Mouse (Mus musculus): ENCODE data around the gene Gm10718. TPM values are rescaled to one million over a fixed set of nuclear protein-coding genes. Genes with fewer than 3 reads are reported as not detected.
A peak's percentile ranks its signal among the peaks of the same experiment; 100 is the strongest.
"Not testable (repeated sequence)": the region's sequence is repeated elsewhere in the genome, so short reads cannot be mapped to it uniquely, and the experiment has no call there.

Gm10718 gene
- polyA plus RNA-seq, 1 experiment from 2014 or later: not detected

DNA sequence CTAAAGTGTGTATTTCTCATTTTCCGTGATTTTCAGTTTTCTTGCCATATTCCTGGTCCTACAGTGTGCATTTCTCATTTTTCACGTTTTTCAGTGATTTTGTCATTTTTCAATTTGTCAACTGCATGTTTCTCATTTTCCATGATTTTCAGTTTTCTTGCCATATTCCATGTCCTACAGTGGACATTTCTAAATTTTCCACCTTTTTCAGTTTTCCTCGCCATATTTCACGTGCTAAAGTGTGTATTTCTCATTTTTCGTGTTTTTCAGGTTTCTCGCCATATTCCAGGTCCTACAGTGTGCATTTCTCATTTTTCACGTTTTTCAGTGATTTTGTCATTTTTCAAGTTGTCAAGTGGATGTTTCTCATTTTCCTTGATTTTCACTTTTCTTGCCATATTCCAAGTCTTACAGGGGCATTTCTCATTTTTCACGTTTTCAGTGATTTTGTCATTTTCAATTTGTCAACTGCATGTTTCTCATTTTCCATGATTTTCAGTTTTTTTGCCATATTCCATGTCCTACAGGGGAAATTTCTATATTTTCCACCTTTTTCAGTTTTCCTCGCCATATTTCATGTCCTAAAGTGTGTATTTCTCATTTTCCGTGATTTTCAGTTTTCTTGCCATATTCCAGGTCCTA is 7.5 kb downstream of the Gm10718 start:
- H3K9me3 ChIP-seq; H3K27me3 ChIP-seq (ENCODE audit: poor library complexity, severe bottlenecking); H3K27ac ChIP-seq; H3K4me1 ChIP-seq; H3K36me3 ChIP-seq (replicated peaks); H3K4me3 ChIP-seq: not testable (repeated sequence)
- 66% methylated on average over 2 of the region's 10 CpGs for whole genome bisulfite sequencing
- peak; percentile 100 for DNase-seq (ENCODE audit: extremely low spot score, low spot score)

DNA sequence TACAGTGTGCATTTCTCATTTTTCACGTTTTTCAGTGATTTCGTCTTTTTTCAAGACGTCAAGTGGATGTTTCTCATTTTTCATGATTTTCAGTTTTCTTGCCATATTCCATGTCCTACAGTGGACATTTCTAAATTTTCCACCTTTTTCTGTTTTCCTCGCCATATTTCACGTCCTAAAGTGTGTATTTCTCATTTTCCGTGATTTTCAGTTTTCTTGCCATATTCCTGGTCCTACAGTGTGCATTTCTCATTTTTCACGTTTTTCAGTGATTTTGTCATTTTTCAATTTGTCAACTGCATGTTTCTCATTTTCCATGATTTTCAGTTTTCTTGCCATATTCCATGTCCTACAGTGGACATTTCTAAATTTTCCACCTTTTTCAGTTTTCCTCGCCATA is 11.0 kb downstream of the Gm10718 start, which contains the start of gene Gm17535:
TSS of gene Gm17535 (plus strand) at position 301 of the 400 bp plus-strand sequence.
- H3K4me3 ChIP-seq, H3K9me3 ChIP-seq: not testable (repeated sequence)
- WGBS: 47% methylated on average over 1 of the region's 8 CpGs

DNA sequence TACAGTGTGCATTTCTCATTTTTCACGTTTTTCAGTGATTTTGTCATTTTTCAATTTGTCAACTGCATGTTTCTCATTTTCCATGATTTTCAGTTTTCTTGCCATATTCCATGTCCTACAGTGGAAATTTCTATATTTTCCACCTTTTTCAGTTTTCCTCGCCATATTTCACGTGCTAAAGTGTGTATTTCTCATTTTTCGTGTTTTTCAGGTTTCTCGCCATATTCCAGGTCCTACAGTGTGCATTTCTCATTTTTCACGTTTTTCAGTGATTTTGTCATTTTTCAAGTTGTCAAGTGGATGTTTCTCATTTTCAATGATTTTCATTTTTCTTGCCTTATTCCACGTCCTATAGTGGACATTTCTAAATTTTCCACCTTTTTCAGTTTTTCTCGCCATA is 13.2 kb downstream of the Gm10718 start, which contains the start of gene Gm10715:
TSS of gene Gm10715 (plus strand) at position 301 of the 400 bp plus-strand sequence.
- H3K27ac ChIP-seq; H3K4me3 ChIP-seq; H3K4me1 ChIP-seq; H3K36me3 ChIP-seq (replicated peaks); DNase-seq (ENCODE audit: extremely low spot score, low spot score); H3K27me3 ChIP-seq (ENCODE audit: poor library complexity, severe bottlenecking): not testable (repeated sequence)
- peaks cover 13% of the 10 kb centered on the region; the same call in 1 of the 2 replicates for H3K9me3 ChIP-seq
- 74% methylated on average over 8 of the region's 8 CpGs for WGBS

More for the DNA sequence above, 11.0 kb downstream of the Gm10718 start, which contains the start of gene Gm17535:
- H3K36me3 ChIP-seq (replicated peaks); H3K27ac ChIP-seq; H3K27me3 ChIP-seq (ENCODE audit: poor library complexity, severe bottlenecking); H3K4me1 ChIP-seq; DNase-seq (ENCODE audit: extremely low spot score, low spot score): not testable (repeated sequence)

DNA sequence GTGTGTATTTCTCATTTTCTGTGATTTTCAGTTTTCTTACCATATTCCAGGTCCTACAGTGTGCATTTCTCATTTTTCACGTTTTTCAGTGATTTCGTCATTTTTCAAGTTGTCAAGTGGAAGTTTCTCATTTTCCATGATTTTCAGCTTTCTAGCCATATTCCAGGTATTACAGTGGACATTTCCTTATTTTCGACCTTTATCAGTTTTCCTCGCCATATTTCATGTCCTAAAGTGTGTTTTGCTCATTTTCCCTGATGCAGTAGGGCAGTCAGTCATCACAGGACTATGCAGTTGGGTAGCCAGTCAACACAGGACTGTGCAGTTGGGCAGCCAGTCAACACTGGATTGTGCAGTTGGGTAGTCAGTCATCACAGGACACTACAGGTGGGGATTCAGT is 14.8 kb downstream of the Gm10718 start:
- H3K27me3 ChIP-seq (ENCODE audit: poor library complexity, severe bottlenecking); H3K27ac ChIP-seq; H3K4me3 ChIP-seq; H3K36me3 ChIP-seq (replicated peaks); H3K4me1 ChIP-seq: not testable (repeated sequence)
- H3K9me3 ChIP-seq: peaks cover 24% of the 10 kb centered on the region
- WGBS: 64% methylated on average over 4 of the region's 4 CpGs
- peak; percentile 20 for DNase-seq (ENCODE audit: extremely low spot score, low spot score)

Small RNA genes lying within 50 kb of the gene (microRNA-seq; reads per million reads assigned to microRNA genes)
- gene Mir101c: not detected

Other genes with a start within 250 kb of the Gm10718 start
- gene Gm10722, start 22.6 kb upstream of the Gm10718 start, polyA plus RNA-seq (2016; fragmentation: Nextera tagmentation; extraction: Ambion mirVana): not detected in 2 replicates
- gene Gm11168, start 20.2 kb upstream of the Gm10718 start, polyA plus RNA-seq (2016; fragmentation: Nextera tagmentation; extraction: Ambion mirVana): not detected in 2 replicates
- not detected in 2 replicates for gene Gm10721, start 10.4 kb upstream of the Gm10718 start, polyA plus RNA-seq (2016; fragmentation: Nextera tagmentation; extraction: Ambion mirVana)
- not detected in 2 replicates for gene Gm10720, start 7.9 kb upstream of the Gm10718 start, polyA plus RNA-seq (2016; fragmentation: Nextera tagmentation; extraction: Ambion mirVana)
- gene Gm10719, start 6.1 kb upstream of the Gm10718 start, polyA plus RNA-seq (2016; fragmentation: Nextera tagmentation; extraction: Ambion mirVana): not detected in 2 replicates
- gene Gm10717, start 1.9 kb downstream of the Gm10718 start, polyA plus RNA-seq (2016; fragmentation: Nextera tagmentation; extraction: Ambion mirVana): not detected in 2 replicates
- not detected in 2 replicates for gene Gm17535, start 11.1 kb downstream of the Gm10718 start, polyA plus RNA-seq (2016; fragmentation: Nextera tagmentation; extraction: Ambion mirVana)
- not detected in 2 replicates for gene Gm10715, start 13.3 kb downstream of the Gm10718 start, polyA plus RNA-seq (2016; fragmentation: Nextera tagmentation; extraction: Ambion mirVana)